Mouse (Mus musculus): ENCODE data around the gene Slc12a7.
A peak's percentile ranks its signal among the peaks of the same experiment; 100 is the strongest.
"Not testable (repeated sequence)": the region's sequence is repeated elsewhere in the genome, so short reads cannot be mapped to it uniquely, and the experiment has no call there.

The Slc12a7 gene

GRCm38 (mm10) chr13:73732742-73733700, at the start of gene Slc12a7:
Gene Slc12a7 (plus strand): TSS chr13:73733094.
- peak; percentile 68 for DNase-seq (ENCODE audit: low spot score)

- no peak for DNase-seq (ENCODE audit: low spot score)
These were observed 49.2 kb upstream of the Slc12a7 start for GRCm38 (mm10) chr13:73683682-73684081.

GRCm38 (mm10) chr13:73684412-73684811, 48.5 kb upstream of the Slc12a7 start:
- DNase-seq (ENCODE audit: low spot score): no peak

GRCm38 (mm10) chr13:73685502-73685901, 47.4 kb upstream of the Slc12a7 start:
- DNase-seq (ENCODE audit: low spot score): no peak

GRCm38 (mm10) chr13:73687601-73688000, 45.3 kb upstream of the Slc12a7 start:
- DNase-seq (ENCODE audit: low spot score): no peak

- DNase-seq (ENCODE audit: low spot score): no peak
These were observed 44.0 kb upstream of the Slc12a7 start for GRCm38 (mm10) chr13:73688934-73689333.

- DNase-seq (ENCODE audit: low spot score): peak; percentile 84
These were observed 40.5 kb upstream of the Slc12a7 start for GRCm38 (mm10) chr13:73692249-73692868.

- DNase-seq (ENCODE audit: low spot score): no peak
These were observed 39.6 kb upstream of the Slc12a7 start for GRCm38 (mm10) chr13:73693333-73693732.

- no peak for DNase-seq (ENCODE audit: low spot score)
These were observed 37.9 kb upstream of the Slc12a7 start for GRCm38 (mm10) chr13:73694972-73695371.

- DNase-seq (ENCODE audit: low spot score): no peak
These were observed 36.4 kb upstream of the Slc12a7 start for GRCm38 (mm10) chr13:73696529-73696928.

- no peak for DNase-seq (ENCODE audit: low spot score)
These were observed 33.2 kb upstream of the Slc12a7 start for GRCm38 (mm10) chr13:73699714-73700113.

- no peak for DNase-seq (ENCODE audit: low spot score)
These were observed 32.3 kb upstream of the Slc12a7 start for GRCm38 (mm10) chr13:73700554-73700953.

GRCm38 (mm10) chr13:73701161-73701883, 31.6 kb upstream of the Slc12a7 start:
- DNase-seq (ENCODE audit: low spot score): no peak

GRCm38 (mm10) chr13:73702776-73703175, 30.1 kb upstream of the Slc12a7 start:
- DNase-seq (ENCODE audit: low spot score): no peak

GRCm38 (mm10) chr13:73703486-73703885, 29.4 kb upstream of the Slc12a7 start:
- not testable (repeated sequence) for DNase-seq (ENCODE audit: low spot score)

GRCm38 (mm10) chr13:73704694-73705325, 28.1 kb upstream of the Slc12a7 start, which contains the start of gene Slc6a19:
Gene Slc6a19 (minus strand): TSS chr13:73704865.
- no peak for DNase-seq (ENCODE audit: low spot score)

GRCm38 (mm10) chr13:73709491-73709890, 23.4 kb upstream of the Slc12a7 start:
- DNase-seq (ENCODE audit: low spot score): no peak

GRCm38 (mm10) chr13:73711221-73711620, 21.7 kb upstream of the Slc12a7 start:
- DNase-seq (ENCODE audit: low spot score): no peak

GRCm38 (mm10) chr13:73711803-73712202, 21.1 kb upstream of the Slc12a7 start:
- no peak for DNase-seq (ENCODE audit: low spot score)

- no peak for DNase-seq (ENCODE audit: low spot score)
These were observed 20.7 kb upstream of the Slc12a7 start for GRCm38 (mm10) chr13:73712228-73712627.

GRCm38 (mm10) chr13:73713204-73713603, 19.7 kb upstream of the Slc12a7 start:
- DNase-seq (ENCODE audit: low spot score): no peak

- peak; percentile 33 for DNase-seq (ENCODE audit: low spot score)
These were observed 18.9 kb upstream of the Slc12a7 start for GRCm38 (mm10) chr13:73714020-73714419.

Measured in embryo, embryonic 10 days (tissue).